Mouse (Mus musculus) kidney, adult 8-10 months (tissue): Measurements from ENCODE around the gene Zfp628.
A peak's percentile ranks its signal among the peaks of the same experiment; 100 is the strongest.

ENCODE experiments used
- DNase-seq, 2 experiments: peaks; one replicate each; pipeline ENCODE4 v3.0.0; 2022

Gene Zfp628

DNA sequence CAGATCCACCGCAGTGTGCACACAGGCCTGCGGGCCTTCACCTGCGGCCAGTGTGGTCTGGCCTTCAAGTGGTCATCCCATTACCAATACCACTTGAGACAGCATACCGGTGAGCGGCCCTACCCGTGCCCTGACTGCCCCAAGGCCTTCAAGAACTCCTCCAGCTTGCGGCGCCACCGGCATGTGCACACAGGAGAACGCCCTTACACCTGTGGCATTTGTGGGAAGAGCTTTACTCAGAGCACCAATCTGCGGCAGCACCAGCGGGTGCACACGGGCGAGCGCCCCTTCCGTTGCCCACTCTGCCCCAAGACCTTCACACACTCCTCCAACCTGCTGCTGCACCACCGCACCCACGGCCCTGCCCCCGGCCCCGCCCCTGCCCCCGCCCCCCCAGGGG is 4.1 kb downstream of the Zfp628 start:
- DNase-seq, result no peak

DNA sequence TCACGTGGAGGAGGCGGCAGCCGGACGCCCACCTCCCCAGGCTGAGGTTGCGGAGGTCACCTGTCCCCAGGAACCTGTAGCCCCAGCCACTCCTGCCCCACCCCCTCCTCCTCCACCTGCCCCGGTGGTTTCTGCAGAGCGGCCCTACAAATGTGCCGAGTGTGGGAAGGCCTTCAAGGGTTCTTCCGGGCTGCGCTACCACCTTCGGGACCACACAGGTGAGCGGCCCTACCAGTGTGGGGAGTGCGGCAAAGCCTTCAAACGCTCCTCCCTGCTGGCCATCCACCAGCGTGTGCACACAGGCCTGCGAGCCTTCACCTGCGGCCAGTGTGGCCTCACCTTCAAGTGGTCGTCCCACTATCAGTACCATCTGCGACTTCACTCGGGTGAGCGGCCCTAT is 5.0 kb downstream of the Zfp628 start:
- DNase-seq, result no peak

DNA sequence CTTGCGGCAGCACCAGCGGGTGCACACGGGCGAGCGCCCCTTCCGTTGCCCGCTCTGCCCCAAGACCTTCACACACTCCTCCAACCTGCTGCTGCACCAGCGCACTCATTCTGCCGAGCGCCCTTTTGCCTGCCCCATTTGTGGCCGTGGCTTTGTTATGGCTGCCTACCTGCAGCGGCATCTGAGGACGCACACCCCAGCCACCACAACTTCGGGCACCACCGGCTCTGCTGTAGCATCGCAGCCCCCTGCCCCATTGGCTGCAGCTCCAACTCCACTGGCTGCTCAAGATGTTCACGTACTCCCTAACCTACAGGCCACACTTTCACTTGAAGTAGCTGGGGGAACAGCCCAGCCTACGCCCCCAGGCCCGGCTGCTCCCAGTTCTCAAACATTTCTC is 5.5 kb downstream of the Zfp628 start:
- no peak for DNase-seq

DNA sequence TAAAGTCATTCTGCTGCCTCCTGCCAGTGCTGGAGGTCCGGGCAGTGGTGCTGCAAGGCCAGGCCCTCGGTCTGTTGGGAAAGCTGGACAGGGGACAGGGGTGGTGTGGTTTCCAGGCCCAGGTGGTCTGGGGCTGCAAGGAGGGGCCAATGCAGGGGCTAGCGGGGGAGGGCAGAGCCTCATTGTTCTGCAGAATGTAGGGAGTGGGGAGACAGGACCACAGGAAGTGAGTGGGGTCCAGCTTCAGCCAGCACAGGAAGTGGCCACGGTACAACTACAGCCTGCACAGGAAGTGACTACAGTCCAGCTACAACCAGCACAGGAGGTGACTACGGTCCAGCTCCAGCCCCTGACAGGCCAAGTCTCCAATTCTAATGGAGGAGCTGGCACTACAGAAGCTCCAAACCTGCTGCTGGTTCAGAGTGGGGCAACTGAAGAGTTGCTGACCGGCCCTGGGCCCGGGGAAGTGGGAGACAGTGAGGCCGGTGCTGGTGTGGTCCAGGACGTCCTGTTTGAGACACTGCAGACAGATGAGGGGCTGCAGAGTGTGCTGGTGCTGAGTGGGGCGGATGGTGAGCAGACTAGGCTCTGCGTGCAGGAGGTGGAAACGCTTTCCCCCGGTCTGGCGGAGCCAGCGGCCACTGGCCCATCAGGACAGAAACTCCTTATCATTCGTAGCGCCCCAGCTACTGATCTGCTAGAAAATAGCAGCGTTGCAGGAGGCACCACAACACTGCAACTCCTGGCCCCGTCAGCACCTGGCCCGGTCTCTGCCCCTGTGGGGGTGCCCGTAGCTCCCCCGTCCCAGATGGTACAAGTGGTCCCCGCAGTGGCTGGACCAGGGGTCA is 6.2 kb downstream of the Zfp628 start:
- DNase-seq, result no peak

DNA sequence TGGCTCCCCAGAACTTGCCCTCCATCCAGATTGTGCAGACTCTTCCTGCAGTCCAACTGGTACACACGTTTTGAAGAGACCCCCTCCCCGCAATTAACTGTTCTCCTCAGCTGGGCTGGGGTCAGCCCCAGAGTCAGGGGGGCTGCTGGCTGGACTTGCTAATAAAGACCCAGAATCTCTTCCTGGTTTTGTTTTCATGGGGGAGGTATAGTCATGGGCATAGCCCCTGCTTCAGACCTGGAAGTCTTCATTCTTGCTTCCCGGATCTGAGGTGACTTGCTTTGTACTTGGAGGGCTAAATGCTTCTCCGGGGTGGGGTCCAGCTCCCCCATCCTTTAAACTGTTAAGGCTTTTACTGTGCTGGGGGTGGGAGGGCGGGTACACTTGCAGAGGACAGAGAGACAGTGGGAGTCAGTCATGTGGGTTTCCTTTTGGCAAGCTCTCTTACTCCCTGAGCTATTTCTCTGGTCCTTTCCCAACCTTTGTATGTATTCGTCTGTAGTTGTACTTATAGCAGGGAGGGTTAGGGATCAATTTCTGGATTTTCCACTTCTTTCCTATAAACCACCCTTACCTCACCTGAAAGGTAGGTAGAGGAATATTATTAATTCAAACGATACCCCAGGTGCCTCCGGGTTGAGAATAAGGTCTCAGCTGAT is 6.9 kb downstream of the Zfp628 start, which contains the start of gene Nat14:
Gene Nat14, plus strand, starts transcription at position 205 of the 659 bp plus-strand sequence.
- DNase-seq, result no peak

DNA sequence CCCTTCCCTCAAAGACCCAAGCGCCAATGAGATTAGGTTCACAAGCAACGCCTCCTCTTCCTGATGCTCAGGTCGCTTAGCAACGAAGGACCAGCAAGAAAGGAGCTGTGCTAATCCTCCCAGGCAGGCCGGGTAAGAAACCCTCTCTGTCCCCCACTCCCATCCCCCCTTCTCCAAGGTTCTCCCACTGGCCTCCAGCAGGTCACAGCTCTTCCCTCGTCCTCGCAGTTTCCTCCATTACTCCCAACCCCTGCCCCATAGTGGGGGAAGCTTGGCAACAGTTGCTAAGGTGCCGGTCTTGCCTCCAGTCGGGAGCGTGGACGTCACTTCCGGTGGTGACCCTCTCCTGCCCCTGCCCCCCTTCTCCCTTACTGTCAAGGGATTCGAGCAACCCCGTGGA is 7.5 kb downstream of the Zfp628 start:
- peak; percentile 64 to 66 for DNase-seq

DNA sequence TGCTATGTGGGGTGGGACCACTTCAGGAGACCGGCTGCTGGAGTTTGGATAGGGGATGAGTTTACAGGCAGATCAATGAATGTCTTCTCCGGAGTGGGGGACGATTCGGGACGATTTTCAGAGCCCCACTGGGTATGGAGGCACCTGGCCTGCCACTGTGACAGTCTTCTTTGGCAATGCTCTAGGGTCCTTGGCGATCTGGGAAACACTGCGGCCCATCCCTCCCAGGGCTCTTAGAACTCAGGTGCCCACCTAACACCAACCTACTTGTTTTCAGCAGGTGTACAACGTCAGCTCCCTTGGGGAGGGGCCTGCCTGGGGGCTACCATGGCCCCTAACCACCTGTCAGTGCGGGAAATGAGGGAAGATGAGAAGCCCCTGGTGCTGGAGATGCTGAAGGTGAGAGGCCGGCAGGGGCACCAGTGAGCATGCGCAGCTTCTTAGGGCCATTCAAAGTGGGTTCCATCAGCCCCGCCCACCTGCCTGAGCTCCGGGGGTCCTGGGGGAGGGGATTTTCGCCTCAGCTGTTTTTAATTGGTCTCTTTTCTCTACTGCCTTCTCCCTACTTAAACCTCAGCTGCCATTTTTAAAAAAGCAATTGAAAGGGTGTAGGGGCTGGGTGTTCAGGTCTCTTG is 8.0 kb downstream of the Zfp628 start:
- no peak for DNase-seq

DNA sequence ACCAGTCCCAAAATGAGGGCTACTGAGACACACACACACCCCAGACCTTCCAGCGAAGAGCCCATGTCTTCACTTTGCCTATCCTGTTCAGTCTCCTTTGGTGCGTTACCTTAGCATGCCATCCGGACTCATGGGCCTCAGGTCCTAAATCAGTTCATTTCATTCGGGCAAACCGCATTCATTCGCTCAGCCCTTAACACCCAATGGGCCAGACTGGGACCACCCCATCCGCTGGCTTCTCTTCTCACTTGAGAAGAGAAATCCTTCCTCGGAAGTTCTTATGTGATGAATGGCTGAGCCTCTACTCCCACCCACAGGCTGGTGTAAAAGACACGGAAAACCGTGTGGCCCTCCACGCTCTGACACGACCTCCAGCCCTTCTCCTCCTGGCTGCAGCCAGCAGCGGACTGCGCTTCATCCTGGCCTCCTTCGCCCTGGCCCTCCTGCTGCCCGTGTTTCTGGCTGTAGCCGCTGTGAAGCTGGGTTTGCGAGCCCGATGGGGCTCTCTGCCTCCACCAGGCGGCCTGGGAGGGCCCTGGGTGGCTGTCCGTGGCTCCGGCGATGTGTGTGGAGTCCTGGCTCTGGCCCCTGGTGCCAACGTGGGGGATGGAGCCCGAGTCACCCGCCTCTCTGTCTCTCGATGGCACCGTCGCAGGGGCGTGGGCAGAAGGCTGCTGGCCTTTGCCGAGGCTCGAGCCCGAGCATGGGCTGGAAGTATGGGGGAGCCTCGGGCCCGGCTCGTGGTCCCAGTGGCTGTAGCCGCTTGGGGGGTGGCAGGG is 8.8 kb downstream of the Zfp628 start:
- peak in 1 of 2 experiments; percentile 31 for DNase-seq

DNA sequence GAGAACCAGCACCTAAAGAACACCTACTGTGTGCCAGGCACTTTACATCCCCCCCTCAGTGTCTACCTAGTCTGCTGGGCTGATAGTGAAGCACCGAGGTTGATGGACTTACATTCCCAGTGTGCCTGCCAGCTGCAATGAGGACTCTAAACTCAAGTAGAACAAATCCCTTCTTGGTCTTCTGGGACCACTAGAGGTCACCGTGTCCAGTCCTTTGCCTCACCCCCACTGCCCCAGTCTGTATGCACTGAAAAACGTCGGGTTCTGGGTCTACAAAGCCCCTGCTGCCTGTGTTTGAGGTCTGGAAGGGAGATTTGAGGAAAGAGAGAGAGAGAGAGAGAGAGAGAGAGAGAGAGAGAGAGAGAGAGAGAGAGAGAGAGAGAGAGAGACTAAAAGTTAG is 9.5 kb downstream of the Zfp628 start:
- no peak for DNase-seq

DNA sequence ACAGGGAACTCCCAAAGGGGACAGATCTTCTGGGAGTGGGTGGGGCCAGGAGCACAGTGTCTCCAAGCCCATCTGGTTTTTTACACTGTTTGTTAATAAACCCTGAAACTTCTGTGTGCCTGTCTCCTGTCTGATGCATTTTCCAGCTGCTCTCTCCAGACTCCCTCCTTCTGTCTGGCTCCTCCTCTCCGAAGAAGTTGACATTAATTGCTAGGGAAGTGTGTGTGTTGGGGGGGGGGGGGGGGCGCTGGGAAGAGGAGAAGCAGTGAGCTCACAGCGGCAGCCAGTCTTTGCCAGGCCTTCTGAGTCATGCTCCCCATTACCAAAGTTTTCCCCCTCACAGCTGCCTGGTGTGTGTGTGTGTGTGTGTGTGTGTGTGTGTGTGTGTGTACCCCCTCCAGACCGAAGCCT is 9.9 kb downstream of the Zfp628 start:
- no peak for DNase-seq

DNA sequence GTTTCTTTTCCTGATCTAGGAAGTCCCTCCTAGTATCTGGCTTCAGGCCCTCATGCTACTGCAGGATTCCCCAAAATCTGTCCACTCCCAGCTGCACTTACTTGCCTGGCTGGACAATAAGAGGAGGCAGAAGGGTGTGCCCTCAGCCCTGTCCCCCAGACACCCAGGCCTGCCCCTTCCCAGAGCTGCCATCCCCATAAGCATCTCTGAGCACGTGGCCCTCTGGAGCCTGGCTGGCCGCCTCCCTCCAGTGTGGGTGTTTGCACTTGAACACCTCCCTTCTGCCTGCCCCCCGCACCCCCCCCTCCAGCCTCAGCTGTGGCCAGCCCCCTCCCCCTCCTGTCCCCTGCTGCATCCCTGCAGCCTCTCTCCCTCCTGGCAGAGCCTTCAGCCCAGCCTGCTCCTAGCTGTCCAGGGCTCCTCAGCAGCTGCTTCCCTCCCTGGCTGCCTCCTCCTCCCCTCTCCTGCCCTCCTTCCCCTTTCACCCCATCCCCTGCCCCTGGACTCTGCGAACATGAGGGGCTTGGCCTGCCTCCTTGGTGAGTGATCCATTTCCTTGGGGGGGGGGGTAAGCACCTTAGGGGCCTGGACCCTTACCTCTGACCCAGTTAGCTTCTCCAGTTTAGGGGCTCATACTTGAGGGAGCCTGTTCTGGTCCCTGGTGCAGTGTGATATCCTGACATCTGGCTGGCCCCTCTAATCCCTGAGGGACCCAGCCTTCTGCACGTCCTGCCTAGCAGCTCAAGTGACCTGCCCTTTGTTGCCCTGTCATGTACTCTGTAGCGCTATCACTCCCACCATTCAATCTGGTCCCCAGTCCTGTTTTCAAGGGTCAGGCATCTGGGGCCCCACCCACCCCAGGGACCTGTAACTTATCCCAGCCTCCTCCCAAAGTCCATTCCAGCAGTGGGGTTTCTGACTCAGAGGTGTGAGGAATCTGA is 10.7 kb downstream of the Zfp628 start, which contains the start of gene Ssc5d:
Gene Ssc5d, plus strand, starts transcription at position 345 of the 941 bp plus-strand sequence.
- DNase-seq, result no peak

DNA sequence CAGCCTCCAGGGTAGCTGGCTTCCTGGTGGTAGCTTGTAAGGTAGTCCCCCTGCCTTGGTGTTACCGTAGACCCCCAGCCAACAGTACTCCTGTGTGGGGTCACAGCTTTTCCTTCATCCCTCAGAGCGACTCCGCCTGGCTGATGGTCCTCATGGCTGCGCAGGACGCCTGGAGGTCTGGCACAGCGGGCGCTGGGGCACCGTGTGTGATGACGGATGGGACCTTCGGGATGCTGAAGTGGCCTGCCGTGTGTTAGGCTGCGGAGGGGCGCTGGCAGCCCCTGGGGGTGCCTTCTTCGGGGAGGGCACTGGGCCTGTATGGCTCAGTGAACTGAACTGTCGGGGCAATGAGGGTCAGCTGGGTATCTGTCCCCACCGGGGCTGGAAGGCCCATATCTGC is 11.8 kb downstream of the Zfp628 start:
- no peak for DNase-seq

DNA sequence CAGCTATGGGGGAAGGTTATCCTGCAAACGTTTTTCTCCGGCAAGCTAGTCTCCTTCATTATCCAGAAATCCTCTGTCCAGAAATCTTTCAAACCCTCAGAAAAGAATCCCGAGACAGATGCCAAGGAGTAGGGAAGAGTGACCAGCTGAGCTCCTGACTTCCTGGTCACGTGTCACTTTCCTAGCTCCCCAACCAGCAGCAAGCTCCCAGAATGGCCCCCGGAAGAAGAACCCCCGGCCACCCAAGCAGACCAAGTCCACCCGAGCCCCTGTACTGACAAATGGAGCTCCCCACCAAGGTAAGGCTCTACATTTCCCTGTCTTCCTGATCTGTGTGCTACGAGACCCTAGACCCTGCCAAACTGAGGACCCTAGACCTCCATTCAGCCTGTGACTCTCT is 12.7 kb downstream of the Zfp628 start:
- no peak for DNase-seq

DNA sequence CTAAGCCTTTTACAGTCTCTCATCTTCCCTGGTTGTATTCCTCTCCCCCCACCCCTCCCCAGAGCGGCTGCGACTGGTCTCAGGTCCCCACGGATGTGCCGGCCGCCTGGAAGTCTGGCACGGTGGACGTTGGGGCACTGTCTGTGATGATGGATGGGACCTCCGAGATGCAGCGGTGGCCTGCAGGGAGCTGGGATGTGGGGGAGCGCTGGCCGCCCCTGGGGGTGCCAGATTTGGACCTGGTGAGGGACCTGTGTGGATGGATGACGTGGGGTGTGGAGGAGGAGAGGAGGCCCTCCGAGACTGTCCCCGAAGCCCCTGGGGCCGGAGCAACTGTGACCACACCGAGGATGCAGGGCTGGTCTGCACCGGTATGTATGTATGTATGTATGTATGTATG is 13.3 kb downstream of the Zfp628 start:
- DNase-seq, result no peak

DNA sequence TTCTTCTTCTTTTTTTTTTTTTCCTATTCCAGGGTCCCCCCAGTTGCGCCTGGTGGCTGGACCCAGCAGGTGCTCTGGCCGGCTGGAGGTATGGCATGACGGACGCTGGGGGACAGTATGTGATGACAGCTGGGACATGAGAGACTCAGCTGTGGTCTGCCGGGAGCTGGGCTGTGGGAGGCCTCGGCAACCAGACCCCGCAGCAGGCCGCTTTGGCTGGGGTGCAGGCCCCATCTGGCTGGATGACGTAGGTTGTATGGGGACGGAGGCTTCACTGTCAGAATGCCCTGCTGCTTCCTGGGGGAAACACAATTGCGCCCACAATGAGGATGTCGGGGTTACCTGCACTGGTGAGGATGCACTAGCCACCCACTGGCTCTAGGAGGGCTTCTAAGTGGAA is 18.1 kb downstream of the Zfp628 start:
- DNase-seq, result no peak

DNA sequence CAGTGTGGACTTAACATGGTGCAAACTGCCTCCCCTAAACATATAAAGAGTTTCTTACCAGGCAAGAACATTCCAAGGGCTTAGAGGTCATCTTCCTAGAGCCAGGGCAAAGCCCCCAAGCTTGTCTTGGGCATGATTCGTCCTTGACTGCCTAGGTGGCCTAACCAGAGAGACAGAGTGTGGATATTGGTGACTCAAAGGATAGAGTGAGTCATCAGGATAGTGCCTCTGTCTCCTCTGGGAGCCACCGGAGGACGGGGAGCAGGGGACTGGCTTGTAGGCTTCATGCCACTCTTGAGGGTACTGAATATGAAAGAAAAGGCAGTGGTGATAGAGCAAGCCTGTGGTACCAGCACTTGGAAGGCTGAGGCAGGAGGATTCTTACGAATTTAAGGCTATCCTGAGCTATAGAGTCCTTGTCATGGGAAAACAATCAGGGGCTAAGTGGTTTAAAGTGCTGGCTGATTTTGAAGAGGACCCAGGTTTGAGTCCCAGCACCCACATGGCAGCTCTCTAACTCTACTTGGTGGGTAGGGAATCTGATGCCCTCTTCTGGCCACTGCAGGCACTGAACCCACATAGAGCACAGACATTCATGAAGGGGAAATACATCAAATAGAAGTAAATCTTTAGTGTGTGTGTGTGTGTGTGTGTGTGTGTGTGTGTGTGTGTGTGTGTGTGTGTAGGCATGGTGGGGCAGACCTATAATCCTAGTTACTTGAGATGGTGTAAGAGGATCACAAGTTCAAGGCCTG is 19.3 kb downstream of the Zfp628 start:
- DNase-seq, result no peak

DNA sequence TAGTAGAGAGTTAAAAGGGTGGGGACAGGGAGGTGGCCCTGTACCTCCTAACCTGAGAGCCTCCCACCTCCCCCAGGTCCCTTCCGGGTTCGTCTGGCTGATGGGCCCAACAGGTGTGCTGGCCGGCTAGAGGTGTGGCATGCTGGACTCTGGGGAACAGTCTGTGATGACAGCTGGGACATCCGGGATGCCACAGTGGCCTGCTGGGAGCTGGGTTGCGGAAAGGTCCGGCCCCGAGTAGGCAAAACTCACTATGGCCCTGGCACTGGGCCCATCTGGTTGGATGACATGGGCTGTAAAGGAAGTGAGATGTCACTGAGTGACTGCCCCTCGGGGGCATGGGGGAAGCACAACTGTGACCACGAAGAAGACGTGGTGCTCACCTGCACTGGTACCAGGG is 21.8 kb downstream of the Zfp628 start:
- DNase-seq, result no peak

DNA sequence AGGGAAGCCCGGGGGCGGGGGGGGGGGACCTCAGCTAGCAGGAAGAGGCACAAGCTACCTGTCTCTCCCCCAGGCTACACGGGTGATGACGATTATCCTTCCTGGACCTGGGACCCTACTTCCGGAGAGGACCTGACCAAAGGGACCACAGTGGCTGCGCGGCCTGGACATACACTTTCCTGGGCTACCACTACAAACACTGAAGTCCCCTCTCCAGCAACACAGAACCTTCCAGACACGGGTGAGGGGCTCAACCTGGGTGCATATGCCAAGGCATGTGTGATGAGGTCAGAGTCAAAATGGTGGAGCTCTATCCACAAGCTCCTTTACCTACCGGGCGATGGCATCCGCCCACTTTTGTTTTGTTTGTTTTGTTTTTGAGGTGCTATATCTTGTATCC is 22.4 kb downstream of the Zfp628 start:
- no peak for DNase-seq

DNA sequence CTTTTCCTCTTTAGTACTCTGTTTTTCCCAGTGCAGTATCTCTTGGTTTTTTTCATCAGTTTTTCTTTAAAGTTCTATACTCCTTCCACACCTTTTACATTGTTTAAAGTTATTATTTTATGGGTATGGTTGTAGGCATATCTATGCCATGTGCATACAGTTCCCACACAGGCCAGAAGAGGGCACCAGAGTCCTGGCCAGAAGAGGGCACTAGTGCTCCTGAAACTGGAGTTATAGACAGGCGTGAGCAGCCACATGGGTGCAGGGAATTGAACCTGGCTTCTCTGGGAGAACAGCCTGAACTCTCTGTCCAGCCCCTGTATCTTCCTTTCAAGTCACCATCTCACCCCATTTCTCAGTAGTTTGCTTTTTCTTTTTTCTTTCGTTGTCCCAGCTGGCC is 23.4 kb downstream of the Zfp628 start:
- DNase-seq, result peak; percentile 55 to 85

DNA sequence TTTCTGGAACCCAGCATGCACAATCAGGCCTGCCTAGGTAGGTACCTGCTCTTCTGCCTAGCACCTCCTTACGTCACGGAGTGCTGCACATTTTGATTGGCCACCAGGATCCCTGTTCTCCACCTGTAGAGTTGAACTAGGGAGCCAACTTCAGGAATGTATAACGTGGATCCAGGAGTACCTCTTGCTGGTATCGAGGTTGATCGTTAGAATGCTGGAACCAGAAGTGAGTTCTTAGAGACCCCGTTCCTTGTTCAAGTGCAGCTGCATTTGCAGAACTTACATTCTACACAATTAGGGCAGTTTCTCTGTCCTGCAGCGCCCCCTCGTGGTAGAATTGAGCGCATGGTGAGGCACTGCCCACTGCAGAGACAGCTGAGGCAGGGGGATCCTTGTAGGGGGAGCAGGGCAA is 25.1 kb downstream of the Zfp628 start:
- DNase-seq, result peak; percentile 86 to 94

DNA sequence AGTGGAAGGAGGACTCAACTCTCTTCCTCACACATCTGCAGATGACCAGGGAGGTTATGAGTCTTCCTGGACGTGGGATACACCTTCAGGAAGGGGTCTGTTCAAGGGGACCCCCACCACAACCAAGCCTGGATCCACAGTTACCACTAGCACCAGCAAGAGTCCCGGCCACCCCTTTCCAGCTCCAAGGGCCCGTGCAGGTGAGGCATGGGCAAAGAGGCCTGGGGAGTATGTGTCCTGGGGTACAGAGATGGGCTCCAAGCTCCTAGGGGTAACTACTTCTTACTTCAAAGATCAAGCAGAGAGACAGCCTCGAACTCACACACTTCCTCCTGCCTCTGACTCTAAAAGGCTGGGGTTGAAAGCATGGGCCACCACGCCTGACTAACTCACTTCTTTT is 27.7 kb downstream of the Zfp628 start:
- DNase-seq, result no peak
